ENCODE assay signal across 8 mouse cellular contexts in the genomic region with DNA sequence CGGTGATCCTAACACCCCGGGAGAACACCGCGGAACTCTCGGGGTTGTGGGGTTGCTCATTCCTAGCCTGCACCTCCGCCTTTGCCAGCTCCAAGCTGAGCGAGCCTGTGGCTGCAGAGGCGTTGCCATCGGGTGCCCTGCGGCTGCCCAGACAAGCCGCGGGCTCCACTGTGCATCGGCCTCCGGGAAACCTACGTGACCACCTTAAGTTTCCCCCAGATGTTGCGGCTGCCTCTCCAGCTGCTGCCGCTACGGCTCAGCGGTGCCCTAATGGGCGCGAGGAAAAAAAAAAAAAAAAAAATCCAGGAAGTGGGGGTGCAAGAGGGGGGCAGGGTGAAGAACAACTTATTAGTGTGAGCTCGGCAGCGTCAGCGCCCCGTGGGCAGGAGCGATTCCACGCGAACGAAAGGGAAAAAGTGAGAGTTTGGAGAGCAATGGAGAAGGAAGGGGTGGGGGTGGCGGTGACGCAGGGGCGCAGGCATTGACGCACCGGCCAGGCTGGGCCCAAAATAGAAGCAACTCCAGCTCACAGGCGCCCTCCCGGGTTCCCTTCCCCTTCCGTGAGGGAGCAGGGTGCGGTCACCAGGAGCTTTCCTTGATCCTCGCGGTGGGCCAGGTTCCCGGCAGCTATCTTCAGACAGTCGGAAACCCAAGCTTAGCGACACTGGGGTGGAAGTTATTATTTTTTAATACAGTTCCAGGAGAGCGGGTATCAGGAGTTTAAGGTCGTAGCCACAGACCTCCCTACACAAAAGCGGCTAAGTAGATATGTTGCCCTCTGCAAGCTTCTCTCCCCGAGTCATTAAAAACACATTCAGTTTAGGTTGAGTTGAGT. TPM values are rescaled to one million over a fixed set of nuclear protein-coding genes. Genes with fewer than 3 reads are reported as not detected.
DNase-seq lines count a peak whose midpoint lies in the region; ATAC-seq and TF ChIP-seq lines count a peak whose summit lies in the region.

No protein-coding gene starts in this region.

- peak overlapping the region; percentile 96 for H3K4me2 ChIP-seq in forebrain, embryonic 14.5 days (ENCODE audit: low read length)
- peak overlapping the region; percentile 99 for H3K4me2 ChIP-seq in lung, embryonic 15.5 days

- peak; percentile 59 for ATAC-seq in cerebellum, adult (ENCODE audit: insufficient number of reproducible peaks, low FRiP score, low TSS enrichment)
- peak; percentile 27 for ATAC-seq in forebrain, embryonic 14.5 days
- ATAC-seq in lung, embryonic 15.5 days (ENCODE audit: borderline replicate concordance, extremely low read depth, low FRiP score, low TSS enrichment): peak; percentile 48; the same call in 1 of the 2 replicates

- TF ChIP-seq POLR2A in MEL (IDR thresholded peaks at IDR 0.05; ENCODE audit: control insufficient read depth in 1 of 2, insufficient read depth in 1 of 2, low read depth in 1 of 2, low read length in 2 of 2, poor library complexity in 1 of 2): peak; percentile 51 to 55; a peak in 3 of 4 replicates
- TF ChIP-seq POLR2A in olfactory bulb, adult 2 months (IDR thresholded peaks at IDR 0.05; ENCODE audit: insufficient read depth, low read depth, low read length): peak; percentile 32

- no peaks in the 10 kb centered on the region for H3K27me3 ChIP-seq in MEL (ENCODE audit: control insufficient read depth in 1 of 2, insufficient read depth in 2 of 2, low read length in 2 of 2)
- H3K27me3 ChIP-seq in forebrain, embryonic 14.5 days (replicated peaks; ENCODE audit: control insufficient read depth, insufficient read depth, low read length): peaks cover 17% of the 10 kb centered on the region
- peaks cover 27% of the 10 kb centered on the region for H3K27me3 ChIP-seq in lung, embryonic 15.5 days

- DNase-seq in MEL (ENCODE audit: low read depth, low spot score): peak; percentile 89
- DNase-seq in forebrain, embryonic 14.5 days (ENCODE audit: low spot score): peak; percentile 73
- peak; percentile 84 to 85 for DNase-seq in heart, postnatal 14 days
- peak; percentile 81 to 88 for DNase-seq in kidney, postnatal 4 days
- DNase-seq in thymus, postnatal 4 days: peak; percentile 62

- H3K4me1 ChIP-seq in MEL (ENCODE audit: control insufficient read depth in 1 of 2, insufficient read depth in 2 of 2, low read length in 2 of 2): peaks cover 3 to 11% of the 10 kb centered on the region in 2 experiments; a peak in 3 of 4 replicates
- peaks cover 13% of the 10 kb centered on the region for H3K4me1 ChIP-seq in forebrain, embryonic 14.5 days (ENCODE audit: control insufficient read depth, insufficient read depth, low read length)
- H3K4me1 ChIP-seq in lung, embryonic 15.5 days: peaks cover 15% of the 10 kb centered on the region
- H3K4me1 ChIP-seq in olfactory bulb, adult 2 months (ENCODE audit: control insufficient read depth, insufficient read depth, low read length): peaks cover 12% of the 10 kb centered on the region

- TF ChIP-seq CTCF in MEL (IDR thresholded peaks at IDR 0.05 in 2 of 3, conservative IDR thresholded peaks at IDR 0.05 in 1 of 3; ENCODE audit: control insufficient read depth in 1 of 3, insufficient read depth in 1 of 3, low read depth in 2 of 3, low read length in 3 of 3, poor library complexity in 1 of 3, severe bottlenecking in 1 of 3): 0 out of 6 replicates have a peak, but pooled peaks of 1 of the 3 experiments have one; percentile 20
- no peak for TF ChIP-seq CTCF in olfactory bulb, adult 2 months (IDR thresholded peaks at IDR 0.05; ENCODE audit: insufficient read depth, low read depth, low read length)

- TF ChIP-seq RAD21 in MEL (IDR thresholded peaks at IDR 0.05; ENCODE audit: low read depth, low read length): no peak

- H3K4me3 ChIP-seq in MEL (ENCODE audit: control insufficient read depth in 1 of 2, insufficient read depth in 1 of 2, low read depth in 2 of 2, low read length in 2 of 2): peak overlapping the region; percentile 71 to 79
- H3K4me3 ChIP-seq in forebrain, embryonic 14.5 days (ENCODE audit: low read depth, low read length): peak overlapping the region; percentile 72
- H3K4me3 ChIP-seq in lung, embryonic 15.5 days: peak overlapping the region; percentile 76
- H3K4me3 ChIP-seq in olfactory bulb, adult 2 months (ENCODE audit: insufficient read depth, low read depth, low read length): peak overlapping the region; percentile 85

- intact Hi-C loops in heart, postnatal 14 days (cut with DNase I): loop anchor here (5.0 kb wide), 1 partner anchor 256 kb away; no protein-coding TSS in a partner anchor

- peaks cover 0 to 8% of the 10 kb centered on the region in 2 experiments; a peak in 2 of 4 replicates for H3K36me3 ChIP-seq in MEL (ENCODE audit: control insufficient read depth in 1 of 2, insufficient read depth in 2 of 2, low read length in 2 of 2)
- no peaks in the 10 kb centered on the region for H3K36me3 ChIP-seq in forebrain, embryonic 14.5 days (ENCODE audit: control insufficient read depth, insufficient read depth, low read length)
- H3K36me3 ChIP-seq in lung, embryonic 15.5 days: no peaks in the 10 kb centered on the region

- H3K27ac ChIP-seq in MEL (ENCODE audit: control insufficient read depth, low read depth, low read length): peak overlapping the region; percentile 95
- peak overlapping the region; percentile 48; the same call in 1 of the 2 replicates for H3K27ac ChIP-seq in forebrain, embryonic 14.5 days (ENCODE audit: low read depth, low read length)
- H3K27ac ChIP-seq in lung, embryonic 15.5 days: peak overlapping the region; percentile 81
- peak overlapping the region; percentile 84 for H3K27ac ChIP-seq in olfactory bulb, adult 2 months (ENCODE audit: insufficient read depth, low read depth, low read length)

- no peaks in the 10 kb centered on the region for H3K9me3 ChIP-seq in MEL (replicated peaks; ENCODE audit: insufficient read depth, low read length)
- H3K9me3 ChIP-seq in forebrain, embryonic 14.5 days (replicated peaks; ENCODE audit: control insufficient read depth, low read length): no peaks in the 10 kb centered on the region
- no peaks in the 10 kb centered on the region for H3K9me3 ChIP-seq in lung, embryonic 15.5 days

- TF ChIP-seq EP300 in MEL (IDR thresholded peaks at IDR 0.05; ENCODE audit: low read depth in 1 of 2, low read length in 2 of 2): no peak; a peak in 1 of 4 replicates

- H3K9ac ChIP-seq in MEL (ENCODE audit: control insufficient read depth, low read depth, low read length, poor library complexity, severe bottlenecking): peak overlapping the region; percentile 78
- H3K9ac ChIP-seq in forebrain, embryonic 14.5 days (ENCODE audit: low read length): peak overlapping the region; percentile 75
- peak overlapping the region; percentile 65 for H3K9ac ChIP-seq in lung, embryonic 15.5 days

- under 1% methylated on average over 46 of the region's 47 CpGs for WGBS in forebrain, embryonic 14.5 days
- WGBS in lung, embryonic 15.5 days: under 1% methylated on average over 42 of the region's 47 CpGs
- under 1% methylated on average over 47 of the region's 47 CpGs for WGBS in olfactory bulb, adult 2 months

- no peaks in the 10 kb centered on the region; the same call in 1 of the 2 replicates for H3K79me2 ChIP-seq in MEL (ENCODE audit: control insufficient read depth, insufficient read depth, low read length, poor library complexity)

TF ChIP-seq in MEL, 35 proteins besides CTCF, POLR2A, EP300 and RAD21 (continues in another document):
- 0 out of 2 replicates have a peak, but pooled peaks have one; percentile 38 for TF ChIP-seq HCFC1 (IDR thresholded peaks at IDR 0.05; ENCODE audit: low read depth, low read length)
- TF ChIP-seq MYB (IDR thresholded peaks at IDR 0.05; ENCODE audit: low read depth, low read length): no peak
- TF ChIP-seq TBP (IDR thresholded peaks at IDR 0.05; ENCODE audit: low read depth, low read length): peak; percentile 49
- TF ChIP-seq ZNF384 (IDR thresholded peaks at IDR 0.05; ENCODE audit: low read depth, low read length): peak; percentile 93
- no peak for TF ChIP-seq JUND (IDR thresholded peaks at IDR 0.05; ENCODE audit: low read depth, low read length)
- TF ChIP-seq CHD1 (IDR thresholded peaks at IDR 0.05; ENCODE audit: low read depth, low read length): no peak
- no peak for TF ChIP-seq MYC (IDR thresholded peaks at IDR 0.05; ENCODE audit: low read depth, low read length)
- no peak for TF ChIP-seq ZKSCAN1 (IDR thresholded peaks at IDR 0.05; ENCODE audit: low read depth, low read length)
- 0 out of 2 replicates have a peak, but pooled peaks have one; percentile 5 for TF ChIP-seq ELF1 (IDR thresholded peaks at IDR 0.05; ENCODE audit: low read depth, low read length)
- no peak for TF ChIP-seq GATA1 (IDR thresholded peaks at IDR 0.05; ENCODE audit: low read depth, low read length)
- TF ChIP-seq E2F4 (IDR thresholded peaks at IDR 0.05; ENCODE audit: borderline replicate concordance, low read depth, low read length): no peak
- no peak for TF ChIP-seq USF1 (IDR thresholded peaks at IDR 0.05; ENCODE audit: low read depth, low read length)
- no peak for TF ChIP-seq KAT2A (conservative IDR thresholded peaks at IDR 0.05; ENCODE audit: low read depth, low read length)
- TF ChIP-seq TAL1 (IDR thresholded peaks at IDR 0.05; ENCODE audit: low read length): no peak
- TF ChIP-seq BHLHE40 (IDR thresholded peaks at IDR 0.05; ENCODE audit: borderline replicate concordance, low read depth, low read length): no peak
- peak; percentile 4; the same call in 1 of the 2 replicates for TF ChIP-seq ETS1 (IDR thresholded peaks at IDR 0.05; ENCODE audit: low read depth, low read length)
- peak; percentile 7; the same call in 1 of the 2 replicates for TF ChIP-seq NRF1 (IDR thresholded peaks at IDR 0.05; ENCODE audit: insufficient read depth, low read depth, low read length, poor library complexity, severe bottlenecking)
- TF ChIP-seq MAFK (IDR thresholded peaks at IDR 0.05; ENCODE audit: borderline replicate concordance, low read depth, low read length): no peak
- TF ChIP-seq CHD2 (IDR thresholded peaks at IDR 0.05; ENCODE audit: low read length): no peak
- TF ChIP-seq POLR2AphosphoS2 (IDR thresholded peaks at IDR 0.05; ENCODE audit: low read length): no peak
- TF ChIP-seq GABPA (IDR thresholded peaks at IDR 0.05; ENCODE audit: low read depth, low read length): no peak
- peak; percentile 49 for TF ChIP-seq ZMIZ1 (IDR thresholded peaks at IDR 0.05; ENCODE audit: low read depth, low read length)
- TF ChIP-seq POLR2AphosphoS5 (IDR thresholded peaks at IDR 0.05; ENCODE audit: borderline replicate concordance, low read depth, low read length): no peak

RNA-seq across cellular contexts. Expression of gene Nr4a2, which starts 7.2 kb away (rescaled TPM):
- total RNA-seq in MEL (2012; rRNA removed): 0.36 and 2.0 TPM in 2 replicates
- polyA plus RNA-seq in MEL (2012; ENCODE audit: insufficient read depth in 1 of 2, insufficient read length in 2 of 2, low read depth in 1 of 2, low replicate concordance in 2 of 2, missing spikeins in 1 of 2): 1 to 10 TPM in 1 of 2 experiments, not detected in 1; 2.0 TPM
- 8.2 and 16.1 TPM in 2 replicates for polyA plus RNA-seq in forebrain, embryonic 14.5 days (2014; fragmentation: Nextera tagmentation; extraction: Ambion mirVana)
- 1 to 10 TPM; 1.7 to 1.9 TPM for total RNA-seq in heart, postnatal 14 days (2021)
- 4.3 and 5.2 TPM in 2 replicates for polyA plus RNA-seq in lung, embryonic 15.5 days (2015; fragmentation: Nextera tagmentation; extraction: Ambion mirVana)
- polyA plus RNA-seq in olfactory bulb, adult 2 months (2012; ENCODE audit: insufficient read depth, insufficient read length, low replicate concordance, missing spikeins): not detected in 2 replicates

Comparison
In these comparisons a context has a peak if more than half of its experiments do, and no peak if none do; other contexts are left out.
1. Peak in every context shown above with its lines: DNase-seq, ATAC-seq, H3K4me3 ChIP-seq and H3K27ac ChIP-seq.